8 mouse cellular contexts compared by ENCODE assay signal in genomic region chr13:63278796-63279475, GRCm38 (mm10).
DNase-seq lines count a peak whose midpoint lies in the region; ATAC-seq lines count a peak whose summit lies in the region.

No protein-coding gene starts in this region.

- peaks cover 79% of the 10 kb centered on the region for H3K4me1 ChIP-seq in heart, embryonic 16.5 days (ENCODE audit: control insufficient read depth, insufficient read depth, low read length)
- peaks cover 42% of the 10 kb centered on the region for H3K4me1 ChIP-seq in stomach, embryonic 15.5 days

- peak overlapping the region; percentile 54 for H3K4me2 ChIP-seq in heart, embryonic 16.5 days (ENCODE audit: low read depth, low read length)
- H3K4me2 ChIP-seq in stomach, embryonic 15.5 days: peak overlapping the region; percentile 50

- no peaks in the 10 kb centered on the region for H3K27me3 ChIP-seq in heart, embryonic 16.5 days (ENCODE audit: control insufficient read depth, insufficient read depth, low read length)
- no peaks in the 10 kb centered on the region for H3K27me3 ChIP-seq in stomach, embryonic 15.5 days (replicated peaks)

- peak overlapping the region; percentile 71 for H3K9ac ChIP-seq in heart, embryonic 16.5 days (ENCODE audit: low read length)
- H3K9ac ChIP-seq in stomach, embryonic 15.5 days: no peak overlapping the region; the same call in 1 of the 2 replicates

- H3K4me3 ChIP-seq in heart, embryonic 16.5 days (ENCODE audit: low read length): peak overlapping the region; percentile 34
- peak overlapping the region; percentile 26 for H3K4me3 ChIP-seq in stomach, embryonic 15.5 days (replicated peaks)

- intact Hi-C loops in left cerebral cortex, postnatal 36 days (cut with DNase I): loop anchor here (5.0 kb wide), 1 partner anchor 37 kb away; no protein-coding TSS in a partner anchor

- no peaks in the 10 kb centered on the region for H3K9me3 ChIP-seq in heart, embryonic 16.5 days (replicated peaks; ENCODE audit: control insufficient read depth, low read length)
- H3K9me3 ChIP-seq in stomach, embryonic 15.5 days: no peaks in the 10 kb centered on the region

- peak overlapping the region; percentile 87 for H3K27ac ChIP-seq in heart, embryonic 16.5 days (ENCODE audit: low read length)
- peak overlapping the region; percentile 86 for H3K27ac ChIP-seq in stomach, embryonic 15.5 days

- ATAC-seq in heart, embryonic 16.5 days (replicated peaks; ENCODE audit: extremely low read depth, insufficient read depth, low FRiP score): 0 out of 2 replicates have a peak, but pooled peaks have one; percentile 50
- ATAC-seq in stomach, embryonic 15.5 days (ENCODE audit: insufficient read depth, low FRiP score, low read depth): peak; percentile 61; the same call in 1 of the 2 replicates

- peak; percentile 78 for DNase-seq in layer of hippocampus, adult 9-11 months
- no peak for DNase-seq in layer of hippocampus, postnatal 25 days (ENCODE audit: extremely low spot score in 1 of 2, low spot score in 1 of 2)
- DNase-seq in embryo, embryonic 9.5 days (ENCODE audit: extremely low spot score): peak; percentile 67
- peak; percentile 74 for DNase-seq in kidney, postnatal 10 days
- DNase-seq in lung, postnatal 36 days: peak; percentile 78
- no peak for DNase-seq in left cerebral cortex, postnatal 36 days (ENCODE audit: low spot score in 2 of 2)

- WGBS in heart, embryonic 16.5 days: 23% methylated on average over 10 of the region's 10 CpGs
- WGBS in stomach, embryonic 15.5 days: 19% methylated on average over 10 of the region's 10 CpGs

- H3K36me3 ChIP-seq in heart, embryonic 16.5 days (ENCODE audit: control insufficient read depth, insufficient read depth): peaks cover 10% of the 10 kb centered on the region
- peaks cover 13% of the 10 kb centered on the region for H3K36me3 ChIP-seq in stomach, embryonic 15.5 days

Comparison
In these comparisons a context has a peak if more than half of its experiments do, and no peak if none do; other contexts are left out.
1. DNase-seq: peak in layer of hippocampus, adult 9-11 months (single experiment), embryo, embryonic 9.5 days (single experiment), kidney, postnatal 10 days (single experiment) and lung, postnatal 36 days (single experiment); none in layer of hippocampus, postnatal 25 days (0 of 2) and left cerebral cortex, postnatal 36 days (0 of 2).